Mouse (Mus musculus) heart, postnatal 25 days (tissue): ENCODE results near the gene Cyp2f2. TPM values are rescaled to one million over a fixed set of nuclear protein-coding genes. Genes with fewer than 3 reads are reported as not detected.
A peak's percentile ranks its signal among the peaks of the same experiment; 100 is the strongest.

Experiments
- DNase-seq: peaks from one replicate; pipeline ENCODE4 v3.0.0; 2022; ENCODE audit warnings: low spot score
- intact Hi-C: fragments of 180-260 bp; cut with DNase I; formaldehyde crosslinking; loops from one replicate; pipeline ENCODE4 v1.15.1; 2025
- total RNA-seq, 2 experiments: library from RNA; stranded (reverse); gene quantifications; 2 replicates each; pipeline ENCODE4 v1.2.3; 2021

Gene Cyp2f2
- total RNA-seq, 2 experiments from 2014 or later: 0.34 to 0.45 TPM

GRCm38 (mm10) chr7:27133757-27134156 lies 14.0 kb downstream of the Cyp2f2 start:
- no peak for DNase-seq
- intact Hi-C loops: no loop called here

GRCm38 (mm10) chr7:27136410-27136996 lies 16.8 kb downstream of the Cyp2f2 start:
- no peak for DNase-seq
- intact Hi-C loops: no loop called here

GRCm38 (mm10) chr7:27153205-27153764 lies 33.6 kb downstream of the Cyp2f2 start, which contains the start of gene Cyp2t4:
Gene Cyp2t4 (plus strand): TSS chr7:27153714.
- peak; percentile 49 for DNase-seq
- intact Hi-C loops: no loop called here

- no peak for DNase-seq
- intact Hi-C loops: loop anchor here (5.0 kb wide), 1 partner anchor 121 kb away; no protein-coding TSS in a partner anchor
Observed at GRCm38 (mm10) chr7:27156005-27156404, 36.3 kb downstream of the Cyp2f2 start.

- intact Hi-C loops: loop anchor here (5.0 kb wide), 1 partner anchor 119 kb away; no protein-coding TSS in a partner anchor
- DNase-seq: no peak
Observed at GRCm38 (mm10) chr7:27158171-27158570, 38.5 kb downstream of the Cyp2f2 start.

GRCm38 (mm10) chr7:27159256-27159655 lies 39.5 kb downstream of the Cyp2f2 start:
- DNase-seq: no peak
- intact Hi-C loops: loop anchor here (5.0 kb wide), 1 partner anchor 118 kb away; no protein-coding TSS in a partner anchor

- intact Hi-C loops: loop anchor here (5.0 kb wide), 1 partner anchor 117 kb away; no protein-coding TSS in a partner anchor
- DNase-seq: peak; percentile 79
Observed at GRCm38 (mm10) chr7:27159882-27160281, 40.2 kb downstream of the Cyp2f2 start.

- no peak for DNase-seq
- intact Hi-C loops: no loop called here
Observed at GRCm38 (mm10) chr7:27160921-27161320, 41.2 kb downstream of the Cyp2f2 start.

GRCm38 (mm10) chr7:27161744-27162143 lies 42.0 kb downstream of the Cyp2f2 start:
- intact Hi-C loops: no loop called here

GRCm38 (mm10) chr7:27162780-27163449 lies 43.2 kb downstream of the Cyp2f2 start:
- no peak for DNase-seq
- intact Hi-C loops: no loop called here

More at GRCm38 (mm10) chr7:27161744-27162143, 42.0 kb downstream of the Cyp2f2 start:
- DNase-seq: no peak

GRCm38 (mm10) chr7:27163450-27163805 lies 43.7 kb downstream of the Cyp2f2 start:
- DNase-seq: no peak
- intact Hi-C loops: no loop called here

GRCm38 (mm10) chr7:27164112-27164947 lies 44.6 kb downstream of the Cyp2f2 start:
- DNase-seq: no peak
- intact Hi-C loops: no loop called here

- no peak for DNase-seq
- intact Hi-C loops: no loop called here
Observed at GRCm38 (mm10) chr7:27165007-27165655, 45.4 kb downstream of the Cyp2f2 start.

GRCm38 (mm10) chr7:27165696-27166095 lies 46.0 kb downstream of the Cyp2f2 start:
- intact Hi-C loops: no loop called here
- no peak for DNase-seq

- intact Hi-C loops: no loop called here
- peak; percentile 85 for DNase-seq
Observed at GRCm38 (mm10) chr7:27166229-27166613, 46.5 kb downstream of the Cyp2f2 start.

- intact Hi-C loops: no loop called here
- peak; percentile 91 for DNase-seq
Observed at GRCm38 (mm10) chr7:27166614-27167474, 47.1 kb downstream of the Cyp2f2 start, which contains the start of gene Egln2. Gene Egln2 (minus strand): TSS chr7:27166802.

- intact Hi-C loops: no loop called here
- no peak for DNase-seq
Observed at GRCm38 (mm10) chr7:27167475-27168094, 47.9 kb downstream of the Cyp2f2 start.

- DNase-seq: no peak
- intact Hi-C loops: no loop called here
Observed at GRCm38 (mm10) chr7:27168371-27168770, 48.7 kb downstream of the Cyp2f2 start.
